Mouse (Mus musculus) cerebellum, adult 2 months (tissue): Measurements from ENCODE around the gene Tnxb. TPM values are rescaled to one million over a fixed set of nuclear protein-coding genes. Genes with fewer than 3 reads are reported as not detected.

Source experiments
- DNase-seq, 2 experiments: peaks; one replicate each; pipeline ENCODE4 v3.0.0; 2021
- H3K27ac ChIP-seq: fragments of 200-500 bp; 2 replicates; pipeline ENCODE4 v1.5.1; 2012; ENCODE audit warnings: low read length, control low read depth, inconsistent platforms; ENCODE audit not compliant: insufficient read depth
- H3K27me3 ChIP-seq: fragments of 200-500 bp; 2 replicates; pipeline ENCODE4 v1.6.1; 2012; ENCODE audit warnings: inconsistent platforms, mild to moderate bottlenecking, low read length, moderate library complexity; ENCODE audit not compliant: control insufficient read depth, insufficient read depth
- H3K4me1 ChIP-seq: fragments of 200-500 bp; 2 replicates; pipeline ENCODE4 v1.6.1; 2011; ENCODE audit warnings: low read length; ENCODE audit not compliant: control insufficient read depth, insufficient read depth
- H3K4me3 ChIP-seq: fragments of 200-500 bp; replicated peaks from 2 replicates; pipeline ENCODE3; 2011; ENCODE audit warnings: mild to moderate bottlenecking, low read depth, low read length, control low read depth; ENCODE audit not compliant: insufficient read depth
- CTCF ChIP-seq: fragments of 200-500 bp; IDR thresholded peaks from 2 replicates; pipeline ENCODE4 v1.5.1; 2011; ENCODE audit warnings: low read depth, mild to moderate bottlenecking, control low read depth, low read length, moderate library complexity, borderline replicate concordance; ENCODE audit not compliant: insufficient read depth
- POLR2A ChIP-seq: fragments of 200-500 bp; IDR thresholded peaks from 2 replicates; pipeline ENCODE4 v1.6.1; 2011; ENCODE audit warnings: low read length, control low read depth, borderline replicate concordance; ENCODE audit not compliant: insufficient read depth
- WGBS: fragments of 180-500 bp; shearing (Covaris S2); methylation state at CpG from one replicate; pipeline ENCODE4 v1.1.7; 2018; 5-methylcytosine and 5-hydroxymethylcytosine counted together
- polyA plus RNA-seq: library from polyadenylated mRNA; depleted of rRNA; stranded (reverse); fragments of >200 nt; gene quantifications from 2 replicates; pipeline ENCODE4 v1.2.3, GENCODE M21; 2012

Tnxb gene
- polyA plus RNA-seq, 1 experiment = 1.6 TPM

DNA sequence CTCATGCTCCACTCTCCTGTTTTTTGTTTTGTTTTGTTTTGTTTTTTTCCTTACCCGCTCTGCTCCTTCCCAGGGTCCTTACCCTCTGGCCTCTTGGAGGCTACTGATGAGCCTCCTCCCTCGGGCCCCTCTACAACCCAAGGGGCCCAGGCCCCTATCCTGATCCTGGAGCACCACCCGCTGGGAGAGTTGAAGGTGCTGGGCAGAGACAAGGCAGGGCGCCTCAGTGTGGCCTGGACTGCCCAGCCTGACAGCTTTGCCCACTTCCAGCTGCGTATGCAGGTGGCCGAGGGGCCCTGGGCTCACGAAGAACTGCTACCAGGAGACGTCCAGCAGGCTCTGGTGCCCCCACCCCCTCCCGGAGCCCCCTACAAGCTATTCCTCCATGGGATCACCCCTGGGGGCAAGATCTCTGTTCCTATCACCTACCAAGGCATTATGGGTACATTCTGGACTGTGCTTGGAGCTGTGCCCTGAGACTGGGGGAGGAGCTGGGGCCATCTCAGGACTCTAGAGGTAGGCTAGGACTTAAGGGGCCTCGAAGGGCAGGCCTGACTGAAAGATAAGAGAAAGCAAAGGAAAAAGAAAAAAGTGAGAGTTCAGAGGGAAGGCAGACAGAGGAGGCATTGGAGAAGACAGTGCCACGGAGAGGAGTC, 11.7 kb downstream of the Tnxb start:
- Histone ChIP-seq H3K4me3 (no peak overlapping the region), H3K27me3 (no peaks in the 10 kb centered on the region), H3K4me1 (peaks cover 5% of the 10 kb centered on the region; the same call in 1 of the 2 replicates), H3K27ac (no peak overlapping the region)
- no peak for DNase-seq
- TF ChIP-seq POLR2A = no peak
- 72% methylated on average over 11 of the region's 11 CpGs for WGBS

GRCm38 (mm10) chr17:34683179-34683578, 12.8 kb downstream of the Tnxb start:
- WGBS = 79% methylated on average over 8 of the region's 8 CpGs
- Histone ChIP-seq H3K27ac (no peak overlapping the region), H3K27me3 (no peaks in the 10 kb centered on the region), H3K4me3 (no peak overlapping the region), H3K4me1 (peaks cover 5% of the 10 kb centered on the region; the same call in 1 of the 2 replicates)
- no peak for DNase-seq
- TF ChIP-seq CTCF (no peak), POLR2A (no peak)

GRCm38 (mm10) chr17:34683686-34684220, 13.4 kb downstream of the Tnxb start:
- WGBS = 52% methylated on average over 10 of the region's 10 CpGs
- no peak for TF ChIP-seq CTCF
- TF ChIP-seq POLR2A = no peak

GRCm38 (mm10) chr17:34684253-34684893, 14.0 kb downstream of the Tnxb start:
- Histone ChIP-seq H3K27ac (no peak overlapping the region), H3K27me3 (no peaks in the 10 kb centered on the region), H3K4me1 (peaks cover 5% of the 10 kb centered on the region; the same call in 1 of the 2 replicates), H3K4me3 (no peak overlapping the region)
- 58% methylated on average over 9 of the region's 9 CpGs for WGBS
- no peak for DNase-seq
- no peak for TF ChIP-seq POLR2A
- TF ChIP-seq CTCF = no peak

More at GRCm38 (mm10) chr17:34683686-34684220, 13.4 kb downstream of the Tnxb start:
- H3K27ac ChIP-seq = no peak overlapping the region
- no peaks in the 10 kb centered on the region for H3K27me3 ChIP-seq
- DNase-seq = no peak
- peaks cover 5% of the 10 kb centered on the region; the same call in 1 of the 2 replicates for H3K4me1 ChIP-seq
- no peak overlapping the region for H3K4me3 ChIP-seq

DNA sequence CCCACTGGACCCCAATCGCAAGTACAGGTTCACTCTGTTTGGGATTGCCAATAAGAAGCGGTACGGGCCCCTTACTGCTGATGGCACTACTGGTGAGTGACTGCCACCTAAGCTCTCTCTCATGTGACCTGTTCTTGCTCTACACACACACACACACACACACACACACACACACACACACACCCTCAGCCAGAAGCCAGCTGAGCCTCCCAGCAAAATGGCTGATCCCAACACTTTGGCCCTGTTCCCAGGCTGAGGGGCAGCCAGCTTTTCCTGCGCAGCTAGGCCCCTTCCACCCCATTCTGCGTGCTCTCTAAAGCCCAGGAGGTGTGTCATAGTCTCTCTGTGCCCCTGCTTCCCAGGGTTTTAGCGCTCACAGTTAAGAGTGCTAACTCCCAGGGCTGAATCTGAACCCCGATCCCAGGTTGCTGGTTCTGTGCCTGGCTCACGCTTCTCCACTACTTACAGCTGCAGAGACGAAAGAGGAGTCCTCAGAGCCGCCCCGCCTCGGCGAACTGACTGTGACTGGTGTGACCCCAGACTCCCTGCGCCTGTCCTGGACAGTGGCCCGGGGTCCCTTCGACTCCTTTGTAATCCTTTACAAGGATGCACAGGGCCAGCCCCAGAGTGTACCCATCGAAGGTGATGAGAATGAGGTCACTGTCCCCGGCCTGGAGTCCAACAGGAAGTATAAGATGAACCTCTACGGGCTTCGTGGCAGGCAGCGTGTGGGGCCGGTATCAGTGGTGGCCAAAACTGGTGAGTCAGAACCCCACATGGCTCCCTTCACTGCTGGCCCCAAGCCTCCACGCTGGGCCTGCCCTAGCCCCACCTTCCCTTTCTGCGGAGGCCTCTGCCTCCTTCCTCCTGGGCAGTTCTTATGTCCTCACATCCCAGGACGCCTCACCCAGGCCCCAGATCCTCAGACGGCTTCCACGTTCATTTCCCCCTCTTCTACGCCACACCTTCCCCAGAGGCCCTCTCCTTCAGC, 15.1 kb downstream of the Tnxb start:
- H3K27ac ChIP-seq = no peak overlapping the region
- 31% methylated on average over 28 of the region's 28 CpGs for WGBS
- no peak for TF ChIP-seq CTCF
- TF ChIP-seq POLR2A = no peak

DNA sequence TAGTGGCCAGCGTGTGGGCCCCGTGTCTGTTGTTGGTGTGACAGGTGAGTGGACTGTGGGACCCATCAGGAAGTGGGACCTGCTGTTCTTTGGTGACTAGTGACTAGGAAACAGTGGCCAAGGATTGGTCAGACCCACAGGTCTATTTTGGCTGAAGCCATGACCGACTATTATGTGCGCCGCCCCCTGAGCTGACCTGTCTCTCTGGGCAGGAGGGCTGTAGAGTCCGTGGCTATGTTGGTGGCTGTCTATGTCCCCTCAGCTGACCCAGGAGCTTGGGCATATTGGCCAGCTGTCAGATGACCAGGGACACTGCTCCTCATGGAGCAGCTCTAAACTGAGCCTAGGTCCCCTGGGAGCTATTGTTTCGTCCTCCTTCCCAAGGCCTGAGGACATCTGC, 18.6 kb downstream of the Tnxb start:
- Histone ChIP-seq H3K4me1 (peaks cover 5% of the 10 kb centered on the region; the same call in 1 of the 2 replicates), H3K27me3 (no peaks in the 10 kb centered on the region), H3K27ac (no peak overlapping the region), H3K4me3 (no peak overlapping the region)
- WGBS = 90% methylated on average over 7 of the region's 7 CpGs
- no peak for TF ChIP-seq CTCF
- TF ChIP-seq POLR2A = no peak
- no peak for DNase-seq

More for the DNA sequence above, 15.1 kb downstream of the Tnxb start:
- no peak overlapping the region for H3K4me3 ChIP-seq
- DNase-seq = peak in 1 of 2 experiments; percentile 44
- H3K27me3 ChIP-seq = no peaks in the 10 kb centered on the region
- peaks cover 5% of the 10 kb centered on the region; the same call in 1 of the 2 replicates for H3K4me1 ChIP-seq

- no peak for TF ChIP-seq CTCF
- TF ChIP-seq POLR2A = no peak
- no peak overlapping the region for H3K27ac ChIP-seq
- H3K4me3 ChIP-seq = no peak overlapping the region
- WGBS = 22% methylated on average over 4 of the region's 4 CpGs
- no peak for DNase-seq
- no peaks in the 10 kb centered on the region for H3K27me3 ChIP-seq
- H3K4me1 ChIP-seq = peaks cover 2% of the 10 kb centered on the region; the same call in 1 of the 2 replicates
Measured at GRCm38 (mm10) chr17:34690458-34690857, 20.1 kb downstream of the Tnxb start.
